8 mouse cellular contexts compared by ENCODE assay signal in the genomic region with DNA sequence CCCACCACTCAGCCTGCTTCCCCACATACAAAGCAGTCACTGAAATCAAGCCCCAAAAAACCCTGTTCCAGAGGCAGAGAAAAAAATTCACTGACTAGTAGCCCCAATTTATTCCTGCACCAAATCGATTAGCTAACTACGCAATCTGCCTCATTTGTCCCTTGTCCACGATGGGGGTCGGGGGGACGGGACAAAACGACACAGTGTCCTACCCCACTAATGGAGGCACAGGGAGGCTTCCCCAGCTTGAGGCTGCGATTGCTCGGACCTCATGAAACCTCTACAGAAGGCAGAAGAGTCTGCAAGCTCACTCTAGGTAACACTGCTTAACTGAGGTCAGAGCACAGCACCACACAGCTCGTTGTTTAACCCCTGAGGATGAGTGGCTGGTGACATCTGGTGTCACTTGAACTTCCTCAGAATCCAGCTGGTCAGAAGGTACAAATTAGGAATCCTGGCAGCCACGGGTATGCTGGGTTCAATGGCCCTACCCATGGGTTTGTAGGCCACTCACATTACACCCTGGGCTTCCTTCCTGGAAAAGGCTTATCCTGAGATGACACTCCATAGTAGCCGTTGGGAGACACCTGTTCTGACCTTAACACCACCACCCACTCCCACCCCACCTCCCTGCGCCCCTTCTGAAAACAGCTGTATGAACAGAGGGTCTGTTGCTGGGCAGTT. TPM values are rescaled to one million over a fixed set of nuclear protein-coding genes. Genes with fewer than 3 reads are reported as not detected.
DNase-seq lines count a peak whose midpoint lies in the region; ATAC-seq lines count a peak whose summit lies in the region.

No protein-coding gene starts in this region.

- H3K27me3 ChIP-seq in liver, embryonic 11.5 days (replicated peaks; ENCODE audit: control insufficient read depth, insufficient read depth, low read length), result peaks cover 23% of the 10 kb centered on the region
- peaks cover 38% of the 10 kb centered on the region for H3K27me3 ChIP-seq in forebrain, embryonic 13.5 days
- H3K27me3 ChIP-seq in intestine, embryonic 16.5 days (replicated peaks; ENCODE audit: control insufficient read depth, insufficient read depth, low read length), result peaks cover 18% of the 10 kb centered on the region
- peaks cover 13% of the 10 kb centered on the region for H3K27me3 ChIP-seq in neural tube, embryonic 14.5 days (ENCODE audit: control insufficient read depth, insufficient read depth, low read length)

- no peaks in the 10 kb centered on the region for H3K9me3 ChIP-seq in liver, embryonic 11.5 days (ENCODE audit: control insufficient read depth, low read length)
- H3K9me3 ChIP-seq in forebrain, embryonic 13.5 days (replicated peaks), result no peaks in the 10 kb centered on the region
- H3K9me3 ChIP-seq in intestine, embryonic 16.5 days (ENCODE audit: control insufficient read depth, low read length), result no peaks in the 10 kb centered on the region
- H3K9me3 ChIP-seq in neural tube, embryonic 14.5 days (ENCODE audit: control insufficient read depth, low read length), result no peaks in the 10 kb centered on the region

- no peaks in the 10 kb centered on the region for H3K4me1 ChIP-seq in liver, embryonic 11.5 days (replicated peaks; ENCODE audit: control insufficient read depth, insufficient read depth, low read length)
- peaks cover 38% of the 10 kb centered on the region for H3K4me1 ChIP-seq in forebrain, embryonic 13.5 days
- no peaks in the 10 kb centered on the region; the same call in 1 of the 2 replicates for H3K4me1 ChIP-seq in intestine, embryonic 16.5 days (ENCODE audit: control insufficient read depth, insufficient read depth, low read length)
- H3K4me1 ChIP-seq in neural tube, embryonic 14.5 days (ENCODE audit: control insufficient read depth, insufficient read depth, low read length), result peaks cover 10% of the 10 kb centered on the region

- 73% methylated on average over 12 of the region's 12 CpGs for WGBS in liver, embryonic 11.5 days
- WGBS in forebrain, embryonic 13.5 days, result 78% methylated on average over 12 of the region's 12 CpGs
- 72% methylated on average over 12 of the region's 12 CpGs for WGBS in intestine, embryonic 16.5 days
- WGBS in neural tube, embryonic 14.5 days, result 81% methylated on average over 12 of the region's 12 CpGs

- peak; percentile 13 for ATAC-seq in liver, embryonic 11.5 days (replicated peaks; ENCODE audit: low FRiP score)
- ATAC-seq in forebrain, embryonic 13.5 days, result no peak; the same call in 1 of the 2 replicates
- no peak for ATAC-seq in intestine, embryonic 16.5 days
- no peak; the same call in 1 of the 2 replicates for ATAC-seq in neural tube, embryonic 14.5 days (ENCODE audit: low read depth)

- peak overlapping the region; percentile 73; the same call in 1 of the 2 replicates for H3K4me3 ChIP-seq in liver, embryonic 11.5 days (ENCODE audit: low read depth, low read length)
- peak overlapping the region; percentile 69 for H3K4me3 ChIP-seq in forebrain, embryonic 13.5 days
- no peak overlapping the region for H3K4me3 ChIP-seq in intestine, embryonic 16.5 days (ENCODE audit: low read length)
- peak overlapping the region; percentile 68 for H3K4me3 ChIP-seq in neural tube, embryonic 14.5 days (ENCODE audit: low read depth, low read length)

- H3K27ac ChIP-seq in liver, embryonic 11.5 days (ENCODE audit: low read depth, low read length), result no peak overlapping the region
- H3K27ac ChIP-seq in forebrain, embryonic 13.5 days, result no peak overlapping the region
- H3K27ac ChIP-seq in intestine, embryonic 16.5 days (ENCODE audit: low read length), result no peak overlapping the region
- no peak overlapping the region for H3K27ac ChIP-seq in neural tube, embryonic 14.5 days (ENCODE audit: low read depth, low read length)

- no peak for DNase-seq in liver, embryonic 11.5 days (ENCODE audit: low spot score)
- no peak for DNase-seq in liver
- DNase-seq in thymus, postnatal 36 days, result no peak
- DNase-seq in layer of hippocampus, adult 9-11 months, result no peak
- DNase-seq in kidney, postnatal 14 days, result no peak

- H3K4me2 ChIP-seq in liver, embryonic 11.5 days, result peak overlapping the region; percentile 93
- H3K4me2 ChIP-seq in forebrain, embryonic 13.5 days, result peak overlapping the region; percentile 99
- 0 out of 2 replicates have a peak overlapping the region, but pooled peaks have one; percentile 95 for H3K4me2 ChIP-seq in intestine, embryonic 16.5 days (ENCODE audit: low read depth, low read length)
- peak overlapping the region; percentile 100; the same call in 1 of the 2 replicates for H3K4me2 ChIP-seq in neural tube, embryonic 14.5 days (ENCODE audit: low read depth, low read length)

- no peaks in the 10 kb centered on the region for H3K36me3 ChIP-seq in liver, embryonic 11.5 days (ENCODE audit: control insufficient read depth, insufficient read depth, low read length)
- no peaks in the 10 kb centered on the region for H3K36me3 ChIP-seq in forebrain, embryonic 13.5 days (ENCODE audit: poor library complexity, severe bottlenecking)
- no peaks in the 10 kb centered on the region for H3K36me3 ChIP-seq in intestine, embryonic 16.5 days (ENCODE audit: control insufficient read depth, insufficient read depth, low read length)
- H3K36me3 ChIP-seq in neural tube, embryonic 14.5 days (ENCODE audit: control insufficient read depth, insufficient read depth, low read length), result no peaks in the 10 kb centered on the region

- no peak overlapping the region for H3K9ac ChIP-seq in liver, embryonic 11.5 days (ENCODE audit: low read depth, low read length)
- no peak overlapping the region for H3K9ac ChIP-seq in forebrain, embryonic 13.5 days
- H3K9ac ChIP-seq in intestine, embryonic 16.5 days (ENCODE audit: low read depth, low read length), result no peak overlapping the region
- H3K9ac ChIP-seq in neural tube, embryonic 14.5 days (replicated peaks; ENCODE audit: low read depth, low read length), result no peak overlapping the region

RNA-seq across cellular contexts. Expression of a gene that starts 1.7 kb away (rescaled TPM):
- polyA plus RNA-seq in liver, embryonic 11.5 days (2014; fragmentation: Nextera tagmentation; extraction: Ambion mirVana), result 12.8 and 13.9 TPM in 2 replicates
- 15.3 and 18.7 TPM in 2 replicates for polyA plus RNA-seq in forebrain, embryonic 13.5 days (2015; fragmentation: Nextera tagmentation; extraction: Ambion mirVana)
- 9.0 and 9.3 TPM in 2 replicates for polyA plus RNA-seq in intestine, embryonic 16.5 days (2015; fragmentation: Nextera tagmentation; extraction: Ambion mirVana)
- polyA plus RNA-seq in neural tube, embryonic 14.5 days (2014; fragmentation: Nextera tagmentation; extraction: Ambion mirVana), result 20.0 and 20.4 TPM in 2 replicates
